Mouse (Mus musculus) adrenal gland, postnatal 0 days (tissue): ENCODE results near the gene Scgb1b24. TPM values are rescaled to one million over a fixed set of nuclear protein-coding genes. Genes with fewer than 3 reads are reported as not detected.

Source experiments
- polyA plus RNA-seq: library from polyadenylated mRNA; unstranded; fragments of >200 nt; fragmentation: Nextera tagmentation; extraction: Ambion mirVana; gene quantifications from 2 replicates; pipeline ENCODE4 v1.2.1, GENCODE M21; 2015

Gene Scgb1b24
- not detected in 2 replicates for polyA plus RNA-seq

DNA sequence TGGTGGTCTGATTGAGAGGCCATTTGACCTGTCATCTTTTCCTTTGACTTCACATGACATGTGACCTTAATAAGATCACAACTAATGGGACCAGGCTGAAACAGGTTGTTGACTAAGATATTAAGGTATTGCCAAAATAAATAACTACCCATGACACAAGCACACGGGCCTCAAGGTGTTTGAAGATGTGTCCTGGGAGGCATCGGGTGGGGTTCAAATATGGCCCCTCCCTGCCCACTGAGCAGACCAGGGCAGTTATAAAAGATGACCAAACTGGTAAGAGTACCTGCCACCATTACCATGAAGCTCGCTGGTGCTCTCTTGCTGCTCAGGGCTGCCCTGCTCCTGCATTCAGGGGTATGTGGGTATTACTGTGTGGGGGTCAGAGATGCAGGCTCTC, at the start of gene Scgb1b24:
TSS of gene Scgb1b24 (plus strand) at position 301 of the 400 bp plus-strand sequence.

DNA sequence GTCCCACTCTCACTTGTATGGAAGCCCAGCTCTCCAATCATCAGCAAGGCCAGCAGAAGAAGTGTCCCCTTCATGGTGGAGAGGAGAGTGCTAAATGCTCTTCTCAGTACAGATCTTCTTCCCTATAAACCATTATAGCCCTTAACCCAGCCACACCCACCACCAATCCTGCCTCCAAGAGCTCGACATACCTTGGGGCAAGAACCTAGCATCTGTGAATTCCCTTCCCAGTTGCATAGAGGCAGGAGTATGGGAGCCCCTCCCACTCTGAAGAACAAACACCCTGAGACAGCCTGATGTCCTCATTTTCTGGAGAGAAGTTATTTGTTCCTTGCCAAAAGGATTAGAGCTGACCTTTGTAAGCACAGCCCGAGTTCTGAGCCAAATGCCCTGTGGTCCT, 4.4 kb upstream of the Scgb1b24 start, which contains the start of gene Scgb2b24:
TSS of gene Scgb2b24 (minus strand) at position 101 of the 400 bp plus-strand sequence.

Other genes with a start within 250 kb of the Scgb1b24 start
- not detected in 2 replicates for gene Scgb2b21, start 223.3 kb upstream of the Scgb1b24 start, polyA plus RNA-seq
- not detected in 2 replicates for gene Scgb2b24, start 4.5 kb upstream of the Scgb1b24 start, polyA plus RNA-seq
- gene Scgb2b26, start 201.2 kb downstream of the Scgb1b24 start, polyA plus RNA-seq, result not detected in 2 replicates